ENCODE assay signal across 16 mouse cellular contexts in genomic region chr4:97615031-97615430, GRCm38 (mm10).
A peak's percentile ranks its signal among the peaks of the same experiment; 100 is the strongest.
DNase-seq lines count a peak whose midpoint lies in the region; ATAC-seq and TF ChIP-seq lines count a peak whose summit lies in the region.
"Had no signal": no experiment of that assay in that cellular context is flagged by ENCODE, and none has a peak within 500 bp of the region (broad histone marks: within the 10 kb centered on the region; RNA-seq: fewer than 3 reads in every experiment).

No protein-coding gene starts in this region.

- H3K4me2 ChIP-seq in liver, embryonic 11.5 days = no peak overlapping the region
- no peak overlapping the region for H3K4me2 ChIP-seq in intestine, postnatal 0 days (replicated peaks; ENCODE audit: low read depth)
- no peak overlapping the region for H3K4me2 ChIP-seq in liver, embryonic 16.5 days (ENCODE audit: low read depth, low read length)
- H3K4me2 ChIP-seq: forebrain, embryonic 13.5 days; heart, embryonic 12.5 days had no signal

- H3K27me3 ChIP-seq in liver, embryonic 11.5 days (replicated peaks; ENCODE audit: control insufficient read depth, insufficient read depth, low read length) = no peaks in the 10 kb centered on the region
- no peaks in the 10 kb centered on the region for H3K27me3 ChIP-seq in intestine, postnatal 0 days (replicated peaks; ENCODE audit: control insufficient read depth, insufficient read depth, low read length)
- no peaks in the 10 kb centered on the region; the same call in 1 of the 2 replicates for H3K27me3 ChIP-seq in liver, embryonic 16.5 days (ENCODE audit: control insufficient read depth, insufficient read depth, low read depth, low read length)
- H3K27me3 ChIP-seq: forebrain, embryonic 13.5 days; heart, embryonic 12.5 days had no signal

- no peaks in the 10 kb centered on the region for H3K9me3 ChIP-seq in liver, embryonic 11.5 days (ENCODE audit: control insufficient read depth, low read length)
- H3K9me3 ChIP-seq in intestine, postnatal 0 days (ENCODE audit: control insufficient read depth) = no peaks in the 10 kb centered on the region
- H3K9me3 ChIP-seq in liver, embryonic 16.5 days (replicated peaks; ENCODE audit: control insufficient read depth, low read length) = no peaks in the 10 kb centered on the region
- H3K9me3 ChIP-seq: embryonic facial prominence, embryonic 10.5 days; forebrain, embryonic 13.5 days; heart, embryonic 12.5 days; hindbrain, embryonic 10.5 days had no signal

- no peaks in the 10 kb centered on the region for H3K36me3 ChIP-seq in liver, embryonic 11.5 days (ENCODE audit: control insufficient read depth, insufficient read depth, low read length)
- H3K36me3 ChIP-seq in intestine, postnatal 0 days (ENCODE audit: control insufficient read depth, insufficient read depth) = no peaks in the 10 kb centered on the region
- H3K36me3 ChIP-seq in liver, embryonic 16.5 days (ENCODE audit: control insufficient read depth, insufficient read depth) = no peaks in the 10 kb centered on the region
- H3K36me3 ChIP-seq: embryonic facial prominence, embryonic 10.5 days; heart, embryonic 12.5 days; hindbrain, embryonic 10.5 days had no signal

- peak; percentile 63; the same call in 1 of the 2 replicates for ATAC-seq in liver, embryonic 11.5 days (replicated peaks; ENCODE audit: low FRiP score)
- peak; percentile 31; the same call in 1 of the 2 replicates for ATAC-seq in intestine, postnatal 0 days
- ATAC-seq in liver, embryonic 16.5 days (ENCODE audit: low read depth) = peak; percentile 62
- no peak for ATAC-seq in megakaryocyte progenitor cell, adult 5-6 weeks (replicated peaks; ENCODE audit: poor library complexity)
- ATAC-seq: forebrain, embryonic 13.5 days; forebrain, postnatal 0 days had no signal

- no peak for DNase-seq in liver, embryonic 11.5 days (ENCODE audit: low spot score)
- DNase-seq in liver = no peak
- DNase-seq in right cerebral cortex, postnatal 25 days = no peak
- DNase-seq: adrenal gland, adult 2 months; adrenal gland, postnatal 25 days; cerebellum, adult 2 months; cerebellum, postnatal 10 days; forebrain, postnatal 0 days; gastrocnemius, postnatal 14 days had no signal

- WGBS in liver, embryonic 11.5 days = 75% methylated on average over 3 of the region's 3 CpGs
- 39% methylated on average over 3 of the region's 3 CpGs for WGBS in intestine, postnatal 0 days
- whole genome bisulfite sequencing in liver, embryonic 16.5 days (ENCODE audit: insufficient replicate concordance) = 45% methylated on average over 3 of the region's 3 CpGs

- H3K4me3 ChIP-seq in liver, embryonic 11.5 days (ENCODE audit: low read depth, low read length) = no peak overlapping the region
- H3K4me3 ChIP-seq in intestine, postnatal 0 days (ENCODE audit: low read depth, low read length) = no peak overlapping the region
- no peak overlapping the region for H3K4me3 ChIP-seq in liver, embryonic 16.5 days (ENCODE audit: low read depth, low read length)
- H3K4me3 ChIP-seq: embryonic facial prominence, embryonic 10.5 days; forebrain, embryonic 13.5 days; heart, embryonic 12.5 days; hindbrain, embryonic 10.5 days had no signal

- no peaks in the 10 kb centered on the region for H3K4me1 ChIP-seq in liver, embryonic 11.5 days (replicated peaks; ENCODE audit: control insufficient read depth, insufficient read depth, low read length)
- no peaks in the 10 kb centered on the region for H3K4me1 ChIP-seq in intestine, postnatal 0 days (replicated peaks; ENCODE audit: control insufficient read depth, insufficient read depth, low read length)
- no peaks in the 10 kb centered on the region for H3K4me1 ChIP-seq in liver, embryonic 16.5 days (ENCODE audit: control insufficient read depth, low read depth, low read length)

- H3K27ac ChIP-seq in liver, embryonic 11.5 days (ENCODE audit: low read depth, low read length) = no peak overlapping the region
- H3K27ac ChIP-seq in intestine, postnatal 0 days (ENCODE audit: low read depth, low read length) = no peak overlapping the region
- H3K27ac ChIP-seq in liver, embryonic 16.5 days (ENCODE audit: low read length) = no peak overlapping the region
- H3K27ac ChIP-seq: embryonic facial prominence, embryonic 10.5 days; forebrain, embryonic 13.5 days; hindbrain, embryonic 10.5 days had no signal

- no peak for TF ChIP-seq CTCF in intestine, postnatal 0 days (IDR thresholded peaks at IDR 0.05; ENCODE audit: low read depth)

- H3K9ac ChIP-seq in liver, embryonic 11.5 days (ENCODE audit: low read depth, low read length) = no peak overlapping the region
- no peak overlapping the region for H3K9ac ChIP-seq in intestine, postnatal 0 days (ENCODE audit: low read depth, low read length)
- no peak overlapping the region for H3K9ac ChIP-seq in liver, embryonic 16.5 days (ENCODE audit: low read depth, low read length)
- H3K9ac ChIP-seq: forebrain, embryonic 13.5 days; forebrain, postnatal 0 days; heart, embryonic 12.5 days had no signal
